Mouse (Mus musculus) thymus, adult 2 months (tissue): Measurements from ENCODE around the gene Izumo4. TPM values are rescaled to one million over a fixed set of nuclear protein-coding genes. Genes with fewer than 3 reads are reported as not detected.

ENCODE experiments used
- DNase-seq: peaks from one replicate; pipeline ENCODE4 v3.0.0; 2021
- H3K27ac ChIP-seq: fragments of 200-500 bp; 2 replicates; pipeline ENCODE4 v1.5.1; 2012; ENCODE audit warnings: low read length, control low read depth; ENCODE audit not compliant: control insufficient read depth, insufficient read depth
- H3K27me3 ChIP-seq: fragments of 200-500 bp; 2 replicates; pipeline ENCODE4 v1.6.1; 2012; ENCODE audit warnings: mild to moderate bottlenecking, low read length, moderate library complexity, mixed read lengths; ENCODE audit not compliant: control insufficient read depth, insufficient read depth
- H3K36me3 ChIP-seq: fragments of 200-500 bp; 2 replicates; pipeline ENCODE4 v1.6.1; 2012; ENCODE audit warnings: mild to moderate bottlenecking, low read length, moderate library complexity; ENCODE audit not compliant: control insufficient read depth, insufficient read depth
- H3K4me1 ChIP-seq: fragments of 200-500 bp; replicated peaks from 2 replicates; pipeline ENCODE4 v1.6.1; 2012; ENCODE audit warnings: low read length; ENCODE audit not compliant: control insufficient read depth, insufficient read depth
- H3K4me3 ChIP-seq: fragments of 200-500 bp; 2 replicates; pipeline ENCODE4 v1.5.1; 2012; ENCODE audit warnings: mild to moderate bottlenecking, low read length, control low read depth, moderate library complexity; ENCODE audit not compliant: control insufficient read depth, insufficient read depth
- CTCF ChIP-seq: fragments of 200-500 bp; IDR thresholded peaks from 2 replicates; pipeline ENCODE4 v1.5.1; 2012; ENCODE audit warnings: mild to moderate bottlenecking, control low read depth, low read length, moderate library complexity, borderline replicate concordance; ENCODE audit not compliant: control insufficient read depth, poor library complexity, insufficient read depth; ENCODE audit errors: extremely low read depth
- POLR2A ChIP-seq: fragments of 200-500 bp; IDR thresholded peaks from 2 replicates; pipeline ENCODE4 v1.6.1; 2012; ENCODE audit warnings: mild to moderate bottlenecking, low read length, control low read depth, moderate library complexity; ENCODE audit not compliant: control insufficient read depth, poor library complexity, insufficient read depth; ENCODE audit errors: extremely low read depth
- WGBS: fragments of 180-500 bp; shearing (Covaris S2); methylation state at CpG from one replicate; pipeline ENCODE4 v1.1.7; 2018; 5-methylcytosine and 5-hydroxymethylcytosine counted together
- polyA plus RNA-seq: library from polyadenylated mRNA; depleted of rRNA; stranded (reverse); fragments of >200 nt; gene quantifications from 2 replicates; pipeline ENCODE4 v1.2.3, GENCODE M21; 2012

Gene Izumo4
- polyA plus RNA-seq, 1 experiment, result 66.9 TPM

GRCm38 (mm10) chr10:80669018-80669417 is 33.0 kb upstream of the Izumo4 start:
- H3K4me3 ChIP-seq, result no peak overlapping the region
- peaks cover 55% of the 10 kb centered on the region for H3K4me1 ChIP-seq
- H3K27ac ChIP-seq, result no peak overlapping the region
- 94% methylated on average over 12 of the region's 12 CpGs for WGBS
- H3K27me3 ChIP-seq, result no peaks in the 10 kb centered on the region
- no peak for TF ChIP-seq CTCF
- no peak for TF ChIP-seq POLR2A
- DNase-seq, result no peak
- peaks cover 71% of the 10 kb centered on the region for H3K36me3 ChIP-seq

GRCm38 (mm10) chr10:80669737-80670485 is 32.1 kb upstream of the Izumo4 start:
- peaks cover 71% of the 10 kb centered on the region for H3K36me3 ChIP-seq
- DNase-seq, result no peak
- no peak overlapping the region for H3K27ac ChIP-seq
- TF ChIP-seq POLR2A (no peak), CTCF (no peak)
- H3K4me3 ChIP-seq, result no peak overlapping the region
- WGBS, result 89% methylated on average over 7 of the region's 7 CpGs
- H3K4me1 ChIP-seq, result peaks cover 56% of the 10 kb centered on the region
- no peaks in the 10 kb centered on the region for H3K27me3 ChIP-seq

- TF ChIP-seq POLR2A (no peak), CTCF (no peak)
- no peak overlapping the region for H3K27ac ChIP-seq
- H3K4me3 ChIP-seq, result no peak overlapping the region
- 96% methylated on average over 2 of the region's 2 CpGs for WGBS
- no peaks in the 10 kb centered on the region for H3K27me3 ChIP-seq
- peaks cover 51% of the 10 kb centered on the region for H3K4me1 ChIP-seq
- H3K36me3 ChIP-seq, result peaks cover 69% of the 10 kb centered on the region
- no peak for DNase-seq
These were observed 31.5 kb upstream of the Izumo4 start for GRCm38 (mm10) chr10:80670531-80670930.

- Histone ChIP-seq H3K27me3 (no peaks in the 10 kb centered on the region), H3K36me3 (peaks cover 61% of the 10 kb centered on the region), H3K4me1 (peaks cover 44% of the 10 kb centered on the region), H3K27ac (no peak overlapping the region), H3K4me3 (no peak overlapping the region)
- TF ChIP-seq CTCF, result no peak
- WGBS, result 96% methylated on average over 4 of the region's 4 CpGs
- no peak for DNase-seq
These were observed 30.7 kb upstream of the Izumo4 start for GRCm38 (mm10) chr10:80671251-80671650.

GRCm38 (mm10) chr10:80671936-80672690 is 29.9 kb upstream of the Izumo4 start:
- TF ChIP-seq CTCF, result no peak
- TF ChIP-seq POLR2A, result no peak
- Histone ChIP-seq H3K36me3 (peaks cover 53% of the 10 kb centered on the region), H3K27ac (no peak overlapping the region), H3K27me3 (no peaks in the 10 kb centered on the region), H3K4me1 (peaks cover 46% of the 10 kb centered on the region), H3K4me3 (no peak overlapping the region)
- DNase-seq, result no peak
- WGBS, result 63% methylated on average over 11 of the region's 11 CpGs

GRCm38 (mm10) chr10:80673690-80674089 is 28.3 kb upstream of the Izumo4 start:
- 60% methylated on average over 3 of the region's 3 CpGs for WGBS
- no peaks in the 10 kb centered on the region for H3K27me3 ChIP-seq
- H3K4me1 ChIP-seq, result peaks cover 60% of the 10 kb centered on the region
- H3K36me3 ChIP-seq, result peaks cover 37% of the 10 kb centered on the region
- peak overlapping the region; percentile 98 for H3K4me3 ChIP-seq
- no peak for DNase-seq
- H3K27ac ChIP-seq, result no peak overlapping the region
- no peak for TF ChIP-seq CTCF
- no peak for TF ChIP-seq POLR2A
